Mouse (Mus musculus): ENCODE results near the gene Gpx7.

- no peak for TF ChIP-seq CTCF (IDR thresholded peaks at IDR 0.05; ENCODE audit: control insufficient read depth, insufficient read depth, low read length)
- TF ChIP-seq POLR2A (IDR thresholded peaks at IDR 0.05; ENCODE audit: borderline replicate concordance, control insufficient read depth, low read depth, low read length) = no peak
These were observed 2.7 kb downstream of the Gpx7 start for GRCm38 (mm10) chr4:108403861-108404635.

Measured in bone marrow, adult 2 months (tissue).